Mouse (Mus musculus) common myeloid progenitor, adult 5-6 weeks (primary cell): ENCODE results near the gene Luc7l3. TPM values are rescaled to one million over a fixed set of nuclear protein-coding genes. Genes with fewer than 3 reads are reported as not detected.

ENCODE experiments used
- ATAC-seq: replicated peaks from 2 replicates; pipeline ENCODE4 v1.8.0; 2016; ENCODE audit warnings: low read depth, mild to moderate bottlenecking, moderate TSS enrichment, inconsistent platforms; ENCODE audit not compliant: poor library complexity, severe bottlenecking
- total RNA-seq: library from RNA; stranded (forward); fragments of 200-1000, 187-1606 nt; gene quantifications from 2 replicates; pipeline ENCODE4 v1.2.3, GENCODE M21; 2017

Gene Luc7l3
- total RNA-seq, 1 experiment from 2014 or later = 486 TPM

DNA sequence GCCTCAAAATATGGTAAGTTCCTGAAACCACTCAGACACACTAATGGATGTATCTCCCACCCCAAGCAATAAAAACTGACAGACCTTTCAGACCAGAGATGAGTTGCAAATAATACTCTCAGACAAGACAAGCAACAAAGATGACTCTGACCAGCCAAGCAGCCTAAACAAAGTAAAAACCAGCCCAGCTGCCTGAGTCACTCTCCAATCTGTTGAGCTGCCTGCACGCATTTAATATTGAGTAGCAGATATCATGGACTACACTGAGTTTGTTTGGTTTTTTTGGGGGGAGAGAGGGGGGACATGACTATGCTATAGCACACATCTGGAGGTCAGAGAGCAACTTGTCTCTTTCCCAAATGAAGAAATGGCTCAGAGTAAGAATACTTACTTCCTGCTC, 6.5 kb downstream of the Luc7l3 start:
- no peak for ATAC-seq

- 0 out of 2 replicates have a peak, but pooled peaks have one; percentile 17 for ATAC-seq
These were observed 7.6 kb downstream of the Luc7l3 start for GRCm38 (mm10) chr11:94314098-94314652.

DNA sequence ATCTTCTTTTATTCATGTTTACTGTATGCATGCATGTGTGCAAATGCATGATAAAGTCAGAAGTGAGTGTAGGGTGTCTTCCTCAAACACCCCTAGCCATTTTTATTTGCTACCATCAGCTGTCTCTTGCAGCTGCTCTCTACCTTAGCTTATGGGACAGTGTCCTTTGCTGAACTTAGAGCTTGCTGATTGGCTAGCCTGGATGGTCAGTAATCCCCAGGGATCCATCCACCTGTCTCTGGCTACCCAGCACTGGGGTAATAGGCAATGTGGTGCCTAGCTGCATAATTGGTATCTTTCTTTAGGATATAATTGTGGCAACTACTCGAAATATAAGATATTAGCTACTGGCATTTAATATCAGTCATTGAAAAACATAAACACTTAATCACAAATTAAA, 9.1 kb downstream of the Luc7l3 start:
- no peak for ATAC-seq

DNA sequence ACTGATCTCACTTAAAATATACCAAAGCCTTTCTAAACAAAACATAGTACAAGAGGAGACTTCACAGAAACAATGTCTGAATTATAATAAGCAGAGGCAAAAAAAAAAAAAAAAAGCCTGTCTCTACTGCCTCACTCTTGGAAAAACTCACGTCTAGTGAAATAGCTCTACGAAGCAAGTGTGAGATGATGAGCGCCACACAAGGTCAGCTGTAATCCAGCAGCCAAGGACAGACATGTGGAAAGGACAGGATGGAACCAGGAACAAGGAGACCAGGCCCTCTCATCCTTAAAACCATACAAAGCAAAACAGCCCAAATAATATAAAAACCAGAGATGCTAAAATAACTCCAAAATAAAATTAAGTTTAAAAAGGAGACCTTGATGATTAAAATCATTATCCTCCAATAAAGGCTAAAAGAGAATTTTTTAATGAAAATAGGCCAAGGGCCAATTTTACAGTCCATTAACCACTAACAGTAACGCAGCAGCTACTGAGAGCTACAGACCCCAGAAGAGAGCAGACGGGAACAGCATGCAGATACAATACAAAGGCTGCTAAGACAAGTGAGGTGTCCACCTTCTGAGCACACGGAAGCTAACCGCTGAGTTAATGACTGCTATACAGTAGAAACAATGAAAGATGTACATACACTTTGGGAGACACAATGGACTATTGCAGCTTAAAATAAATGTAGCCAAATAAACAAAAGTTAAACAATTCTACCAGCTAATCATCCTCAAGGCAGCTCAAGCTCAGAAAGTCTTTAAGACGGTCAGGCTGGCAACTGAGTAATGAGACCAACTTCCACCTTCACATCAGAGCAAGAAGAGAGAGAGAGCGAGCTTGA, 26.6 kb downstream of the Luc7l3 start:
- no peak for ATAC-seq

DNA sequence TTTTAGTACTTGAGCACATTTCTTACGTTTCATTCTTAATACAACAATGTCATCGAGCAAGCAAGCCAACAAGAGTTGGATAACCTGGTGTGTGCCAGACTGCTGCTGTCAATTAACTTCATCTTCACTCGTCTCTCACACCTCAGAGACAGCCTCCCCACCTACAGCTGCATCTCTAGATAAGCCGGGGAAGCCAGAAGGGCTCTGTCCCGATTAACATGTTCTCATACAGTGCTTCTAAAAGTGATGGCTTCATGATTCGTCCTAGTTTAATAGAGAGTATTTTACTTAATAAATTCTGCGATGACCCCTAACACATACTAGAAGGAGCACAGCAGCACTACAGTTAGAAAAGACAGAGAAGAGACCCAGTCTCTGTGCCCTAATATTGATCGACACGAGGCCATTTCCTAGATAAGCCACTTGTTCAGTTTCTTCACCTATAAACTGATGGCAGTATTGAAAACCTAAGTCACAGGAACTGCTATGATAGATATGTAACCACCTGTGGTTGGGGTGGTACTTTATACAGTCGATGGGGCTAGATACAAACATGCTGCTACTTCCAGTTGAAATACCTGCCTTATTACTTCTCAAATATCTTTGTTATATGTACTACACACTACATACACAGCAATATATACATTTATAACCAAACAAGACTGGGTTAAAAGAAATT, 31.6 kb downstream of the Luc7l3 start:
- no peak for ATAC-seq

- ATAC-seq = no peak
These were observed 34.7 kb downstream of the Luc7l3 start for GRCm38 (mm10) chr11:94287105-94287504.

DNA sequence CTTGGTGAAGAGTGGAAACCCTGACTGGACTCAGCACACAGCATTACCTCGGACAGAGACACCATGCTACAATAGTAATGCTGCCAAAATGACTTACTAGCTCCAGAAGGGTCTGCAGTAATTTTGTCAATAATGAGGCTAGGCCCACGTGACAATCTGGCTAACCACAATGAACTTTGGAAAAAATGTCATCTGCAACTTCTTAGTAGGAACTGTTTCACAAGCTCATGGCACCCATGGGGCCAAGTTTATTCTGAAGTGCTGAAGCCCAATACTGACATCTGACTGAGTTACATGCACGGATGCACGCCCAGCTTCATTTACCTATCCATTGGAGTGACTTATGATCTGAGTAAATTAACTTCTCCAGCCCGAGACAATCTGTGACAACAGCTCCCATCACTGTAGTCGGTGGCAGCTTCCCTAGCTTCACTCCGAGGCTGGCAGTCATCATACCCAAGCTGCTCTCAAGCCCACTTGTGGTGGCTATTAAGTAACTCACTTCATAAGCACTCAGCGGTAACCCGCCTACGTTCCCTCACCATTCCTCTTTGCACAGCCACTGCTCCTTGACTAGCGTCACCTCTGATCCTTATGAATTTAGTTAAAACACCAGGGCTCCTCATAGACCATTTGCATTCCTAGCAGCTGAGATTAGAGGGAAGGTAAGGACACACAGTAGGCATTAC, 35.8 kb downstream of the Luc7l3 start:
- ATAC-seq = no peak

DNA sequence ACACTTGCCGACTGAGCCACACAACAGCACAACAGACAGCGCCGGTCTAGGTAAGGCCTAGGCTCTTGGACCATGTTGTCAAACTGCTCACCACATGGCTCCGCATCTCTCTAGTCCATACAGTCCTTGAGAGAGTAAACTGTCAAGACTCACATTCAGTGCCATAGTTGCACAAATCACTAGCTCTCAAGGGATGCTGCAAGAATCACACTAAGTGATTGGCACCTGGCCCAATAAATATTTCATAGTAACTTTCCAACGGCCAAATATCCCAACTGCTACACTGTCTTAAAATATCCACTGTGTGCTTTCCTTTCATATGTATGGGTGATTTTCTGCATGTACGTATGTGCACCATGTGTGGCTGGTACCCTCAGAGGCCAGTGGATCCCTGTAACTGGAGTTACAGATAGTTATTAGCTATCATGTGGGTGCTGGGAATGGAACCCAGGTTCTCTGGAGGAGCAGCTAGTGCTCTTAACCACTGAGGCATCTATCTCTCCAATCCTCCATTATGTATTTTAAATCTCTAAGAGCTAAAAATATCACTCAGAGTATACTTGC, 38.2 kb downstream of the Luc7l3 start:
- no peak for ATAC-seq

DNA sequence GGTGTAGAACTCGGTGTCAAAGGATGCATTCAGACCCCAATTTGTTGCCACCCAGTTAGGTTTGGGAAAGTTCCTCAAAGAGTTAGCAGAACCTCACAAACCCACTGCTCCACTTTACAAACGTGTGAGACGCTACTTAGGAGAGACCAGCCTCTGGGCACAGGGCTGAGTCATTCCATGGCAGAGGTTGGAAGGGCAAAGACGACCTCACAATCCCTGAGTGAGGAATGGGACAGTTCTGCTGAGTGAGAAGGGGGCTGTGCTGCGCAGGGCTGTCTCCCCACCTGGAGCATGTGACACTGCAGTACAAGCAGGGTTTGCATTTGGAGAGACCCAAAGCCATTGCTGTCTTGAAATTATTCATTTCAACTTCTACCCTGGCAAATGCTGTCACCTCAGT, 39.5 kb downstream of the Luc7l3 start:
- no peak for ATAC-seq

DNA sequence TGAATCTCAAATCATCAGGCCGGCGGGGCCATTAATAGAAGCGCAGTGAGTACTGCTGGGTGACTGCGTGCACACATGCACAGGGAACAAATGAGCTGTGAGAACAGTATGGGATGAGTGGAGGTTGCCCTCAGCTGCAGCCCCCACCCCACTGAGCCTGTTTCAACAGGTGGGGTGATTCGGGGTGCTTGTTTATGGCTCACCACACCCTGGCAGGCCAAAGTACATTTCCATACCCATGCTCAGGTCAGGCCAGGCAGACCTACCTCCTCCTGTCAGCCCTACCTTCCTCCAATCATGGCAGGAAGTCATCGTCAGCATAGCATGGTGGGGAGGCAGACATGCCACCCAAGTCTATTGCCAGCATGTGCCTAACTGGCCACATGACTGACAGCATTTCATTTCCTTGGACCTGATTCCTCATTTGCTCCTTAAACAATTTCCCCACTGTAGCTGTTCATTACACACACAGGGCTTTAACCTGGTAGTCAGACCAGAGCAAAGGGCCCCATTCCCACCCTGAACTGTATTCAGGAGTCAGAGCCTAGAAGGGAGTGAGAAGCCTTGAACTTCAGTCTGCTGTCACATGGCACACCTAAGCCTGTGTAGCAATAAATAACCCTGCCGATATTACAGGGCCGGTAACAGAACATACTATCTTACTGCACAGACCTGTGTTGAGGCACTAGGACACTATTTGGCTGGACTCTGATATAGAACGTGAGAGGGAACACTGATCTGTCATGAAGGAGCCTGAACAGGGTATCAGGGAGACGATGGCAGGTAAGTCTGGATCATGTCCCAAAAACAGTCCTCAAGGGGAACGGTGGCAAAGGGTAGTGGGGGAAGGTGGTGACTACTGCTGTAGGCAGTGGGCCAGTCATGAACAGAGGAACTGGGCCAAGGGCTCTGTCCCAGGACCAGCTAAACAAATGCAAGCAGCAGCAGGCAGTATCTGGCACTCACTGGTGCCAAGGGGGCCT, 40.3 kb downstream of the Luc7l3 start, which contains the start of gene Gm21885:
Gene Gm21885 (plus strand): TSS at position 675 of the 983 bp plus-strand sequence.
- no peak for ATAC-seq

DNA sequence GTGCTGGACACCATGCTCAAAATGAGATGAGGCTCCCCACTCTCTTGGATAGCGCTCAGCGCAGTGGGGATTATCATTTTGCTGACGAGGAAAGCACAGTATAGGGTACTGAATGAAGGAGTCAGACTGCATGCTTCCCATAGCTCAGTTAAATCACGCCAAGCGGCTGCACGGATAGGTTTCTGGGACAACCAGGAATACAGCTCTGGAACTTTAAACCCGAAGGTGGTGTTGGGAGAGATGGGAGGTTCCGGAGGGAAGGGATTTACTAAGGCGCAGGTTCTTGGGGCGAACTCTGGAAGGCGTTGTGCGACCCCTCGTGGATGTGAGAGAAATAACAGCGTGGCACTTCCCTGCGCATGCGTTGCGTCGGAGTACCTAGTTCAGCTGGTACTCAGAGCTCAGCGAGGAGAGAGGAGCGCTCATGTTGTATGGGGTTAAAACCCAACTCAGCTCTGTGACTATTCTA, 44.9 kb downstream of the Luc7l3 start:
- peak; percentile 78 for ATAC-seq

- ATAC-seq = no peak
These were observed 46.1 kb downstream of the Luc7l3 start for GRCm38 (mm10) chr11:94275686-94276085.

GRCm38 (mm10) chr11:94275226-94275625, 46.6 kb downstream of the Luc7l3 start:
- no peak for ATAC-seq

GRCm38 (mm10) chr11:94274206-94274867, 47.5 kb downstream of the Luc7l3 start:
- ATAC-seq = 0 out of 2 replicates have a peak, but pooled peaks have one; percentile 26

DNA sequence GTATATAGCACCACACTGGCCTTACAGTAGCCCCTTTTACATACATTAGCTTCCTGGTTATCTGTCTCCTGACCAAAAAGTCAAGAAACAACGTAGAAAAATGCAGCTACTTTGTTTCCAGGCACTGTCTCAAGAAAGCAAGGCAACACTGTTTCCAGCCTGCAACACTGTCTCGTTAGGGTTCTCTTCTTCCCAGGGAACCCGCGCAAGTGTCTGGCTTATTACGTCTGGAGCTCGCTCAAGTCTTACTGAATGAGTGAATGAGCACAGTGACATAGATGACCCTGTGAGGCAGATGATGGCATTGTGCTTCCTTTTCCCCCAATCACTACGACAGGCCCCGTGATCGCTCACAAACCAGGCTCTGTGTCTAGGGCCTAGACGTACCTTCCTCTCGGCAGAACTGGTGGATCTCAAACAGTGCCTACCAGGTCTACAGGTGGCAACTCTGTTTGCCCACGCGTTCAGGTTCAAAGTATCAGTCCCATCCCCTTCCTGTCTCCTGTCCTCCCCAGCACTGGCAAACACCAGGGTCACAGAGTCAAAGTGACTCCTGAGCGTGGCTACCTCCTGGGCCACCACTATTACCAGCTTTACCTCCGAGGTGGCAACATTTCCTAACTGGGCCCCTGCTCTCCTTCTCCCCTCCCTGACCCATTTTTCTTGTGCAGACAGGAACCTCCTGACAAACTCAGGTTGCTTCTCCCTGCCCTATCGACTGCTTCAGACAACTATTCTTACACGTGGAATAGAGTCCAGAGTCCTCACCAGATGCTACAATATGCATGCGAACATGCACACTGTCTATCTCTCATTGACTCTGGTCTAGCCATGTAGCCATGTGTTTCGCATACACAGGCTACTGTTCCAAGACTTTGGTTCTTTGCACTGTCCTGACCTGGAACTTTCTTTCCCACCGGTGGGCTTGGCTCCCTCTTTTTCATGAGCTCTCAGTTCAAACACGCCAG, 48.5 kb downstream of the Luc7l3 start:
- no peak for ATAC-seq

DNA sequence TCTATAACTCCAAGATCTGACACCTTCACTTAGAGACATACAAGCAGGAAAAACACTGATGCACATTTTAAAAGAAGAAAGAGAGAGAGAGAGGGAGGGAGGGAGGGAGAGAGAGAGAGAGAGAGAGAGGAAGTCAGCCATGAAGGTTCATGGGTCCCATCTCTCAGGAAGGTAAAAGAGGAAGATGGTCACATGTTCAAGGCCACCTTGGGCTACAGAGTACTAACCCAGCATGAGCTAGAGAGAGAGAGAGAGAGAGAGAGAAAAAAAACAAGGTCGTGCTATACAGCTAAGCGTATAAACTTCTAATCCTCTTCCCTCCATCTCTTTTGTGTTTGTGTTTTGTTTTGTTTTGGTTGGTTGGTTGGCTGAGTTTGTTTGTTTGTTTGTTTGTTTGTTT, 50.8 kb downstream of the Luc7l3 start:
- ATAC-seq = no peak

- no peak for ATAC-seq
These were observed 51.9 kb downstream of the Luc7l3 start for GRCm38 (mm10) chr11:94269906-94270305.
